Mouse (Mus musculus): ENCODE results near the gene Akt3. TPM values are rescaled to one million over a fixed set of nuclear protein-coding genes. Genes with fewer than 3 reads are reported as not detected.

Akt3 gene
- polyA plus RNA-seq, 1 experiment, result 1.0 TPM

- whole genome bisulfite sequencing, result 77% methylated on average over 2 of the region's 2 CpGs
- TF ChIP-seq POLR2A (IDR thresholded peaks at IDR 0.05; ENCODE audit: low read depth, low read length) (no peak), CTCF (IDR thresholded peaks at IDR 0.05; ENCODE audit: extremely low read depth, insufficient read length, insufficient replicate concordance, low read depth, low read length) (no peak)
- Histone ChIP-seq H3K27ac (ENCODE audit: insufficient read depth, low read depth, low read length) (no peak overlapping the region), H3K27me3 (ENCODE audit: control insufficient read depth, insufficient read depth, low read length) (no peaks in the 10 kb centered on the region), H3K36me3 (ENCODE audit: control insufficient read depth, insufficient read depth, low read length) (0 out of 2 replicates have a peak, but pooled peaks cover 1% of the 10 kb centered on the region), H3K4me3 (ENCODE audit: low read depth, low read length) (no peak overlapping the region), H3K4me1 (ENCODE audit: control insufficient read depth, insufficient read depth, insufficient read length, low read length) (no peaks in the 10 kb centered on the region)
These were observed 196.2 kb downstream of the Akt3 start for GRCm38 (mm10) chr1:177061761-177062160.

DNA sequence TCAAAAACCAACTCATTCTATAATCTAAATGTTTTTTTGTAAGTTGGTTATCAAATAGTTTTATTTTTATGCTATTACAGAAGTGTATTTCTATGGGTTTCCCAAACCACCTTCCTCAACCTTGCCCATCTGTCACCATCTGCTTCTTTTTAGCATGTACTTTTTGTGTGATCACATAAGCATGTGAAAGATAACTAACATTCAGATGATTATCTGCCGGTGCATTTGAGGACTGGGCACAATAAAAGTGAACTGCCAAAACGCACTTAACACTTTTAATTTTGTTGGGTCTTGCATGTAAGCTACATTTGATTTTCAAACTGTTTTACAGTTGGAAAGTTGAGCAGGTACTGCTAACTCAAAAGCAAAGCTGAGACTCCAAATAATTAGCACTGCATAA is 203.1 kb downstream of the Akt3 start:
- WGBS, result 80% methylated on average over 2 of the region's 2 CpGs
- 0 out of 2 replicates have a peak, but pooled peaks cover 1% of the 10 kb centered on the region for H3K36me3 ChIP-seq (ENCODE audit: control insufficient read depth, insufficient read depth, low read length)

GRCm38 (mm10) chr1:177051366-177051963 is 206.5 kb downstream of the Akt3 start:
- H3K4me3 ChIP-seq (ENCODE audit: low read depth, low read length), result no peak overlapping the region
- TF ChIP-seq CTCF (IDR thresholded peaks at IDR 0.05; ENCODE audit: extremely low read depth, insufficient read length, insufficient replicate concordance, low read depth, low read length) (no peak), POLR2A (IDR thresholded peaks at IDR 0.05; ENCODE audit: low read depth, low read length) (no peak)
- H3K27ac ChIP-seq (ENCODE audit: insufficient read depth, low read depth, low read length), result no peak overlapping the region
- no peaks in the 10 kb centered on the region for H3K36me3 ChIP-seq (ENCODE audit: control insufficient read depth, insufficient read depth, low read length)
- H3K27me3 ChIP-seq (ENCODE audit: control insufficient read depth, insufficient read depth, low read length), result no peaks in the 10 kb centered on the region
- 84% methylated on average over 11 of the region's 11 CpGs for WGBS
- H3K4me1 ChIP-seq (ENCODE audit: control insufficient read depth, insufficient read depth, insufficient read length, low read length), result no peaks in the 10 kb centered on the region

More for the DNA sequence above, 203.1 kb downstream of the Akt3 start:
- no peak overlapping the region for H3K27ac ChIP-seq (ENCODE audit: insufficient read depth, low read depth, low read length)
- H3K4me1 ChIP-seq (ENCODE audit: control insufficient read depth, insufficient read depth, insufficient read length, low read length), result no peaks in the 10 kb centered on the region
- H3K27me3 ChIP-seq (ENCODE audit: control insufficient read depth, insufficient read depth, low read length), result no peaks in the 10 kb centered on the region
- TF ChIP-seq POLR2A (IDR thresholded peaks at IDR 0.05; ENCODE audit: low read depth, low read length) (no peak), CTCF (IDR thresholded peaks at IDR 0.05; ENCODE audit: extremely low read depth, insufficient read length, insufficient replicate concordance, low read depth, low read length) (no peak)
- H3K4me3 ChIP-seq (ENCODE audit: low read depth, low read length), result no peak overlapping the region

- Histone ChIP-seq H3K27ac (ENCODE audit: insufficient read depth, low read depth, low read length) (no peak overlapping the region), H3K27me3 (ENCODE audit: control insufficient read depth, insufficient read depth, low read length) (no peaks in the 10 kb centered on the region), H3K4me1 (ENCODE audit: control insufficient read depth, insufficient read depth, insufficient read length, low read length) (no peaks in the 10 kb centered on the region), H3K4me3 (ENCODE audit: low read depth, low read length) (no peak overlapping the region), H3K36me3 (ENCODE audit: control insufficient read depth, insufficient read depth, low read length) (no peaks in the 10 kb centered on the region)
- no peak for TF ChIP-seq CTCF (IDR thresholded peaks at IDR 0.05; ENCODE audit: extremely low read depth, insufficient read length, insufficient replicate concordance, low read depth, low read length)
- TF ChIP-seq POLR2A (IDR thresholded peaks at IDR 0.05; ENCODE audit: low read depth, low read length), result no peak
- WGBS, result 83% methylated on average over 2 of the region's 2 CpGs
These were observed 209.2 kb downstream of the Akt3 start for GRCm38 (mm10) chr1:177048773-177049172.

- no peak overlapping the region for H3K4me3 ChIP-seq (ENCODE audit: low read depth, low read length)
- H3K27me3 ChIP-seq (ENCODE audit: control insufficient read depth, insufficient read depth, low read length), result no peaks in the 10 kb centered on the region
- H3K4me1 ChIP-seq (ENCODE audit: control insufficient read depth, insufficient read depth, insufficient read length, low read length), result no peaks in the 10 kb centered on the region
- TF ChIP-seq CTCF (IDR thresholded peaks at IDR 0.05; ENCODE audit: extremely low read depth, insufficient read length, insufficient replicate concordance, low read depth, low read length), result no peak
- no peak for TF ChIP-seq POLR2A (IDR thresholded peaks at IDR 0.05; ENCODE audit: low read depth, low read length)
- no peaks in the 10 kb centered on the region for H3K36me3 ChIP-seq (ENCODE audit: control insufficient read depth, insufficient read depth, low read length)
- WGBS, result 74% methylated on average over 2 of the region's 2 CpGs
- no peak overlapping the region for H3K27ac ChIP-seq (ENCODE audit: insufficient read depth, low read depth, low read length)
These were observed 211.0 kb downstream of the Akt3 start for GRCm38 (mm10) chr1:177046963-177047362.

GRCm38 (mm10) chr1:177045885-177046284 is 212.1 kb downstream of the Akt3 start:
- Histone ChIP-seq H3K4me3 (ENCODE audit: low read depth, low read length) (no peak overlapping the region), H3K27ac (ENCODE audit: insufficient read depth, low read depth, low read length) (no peak overlapping the region), H3K27me3 (ENCODE audit: control insufficient read depth, insufficient read depth, low read length) (no peaks in the 10 kb centered on the region), H3K36me3 (ENCODE audit: control insufficient read depth, insufficient read depth, low read length) (no peaks in the 10 kb centered on the region), H3K4me1 (ENCODE audit: control insufficient read depth, insufficient read depth, insufficient read length, low read length) (no peaks in the 10 kb centered on the region)
- TF ChIP-seq CTCF (IDR thresholded peaks at IDR 0.05; ENCODE audit: extremely low read depth, insufficient read length, insufficient replicate concordance, low read depth, low read length) (no peak), POLR2A (IDR thresholded peaks at IDR 0.05; ENCODE audit: low read depth, low read length) (no peak)

DNA sequence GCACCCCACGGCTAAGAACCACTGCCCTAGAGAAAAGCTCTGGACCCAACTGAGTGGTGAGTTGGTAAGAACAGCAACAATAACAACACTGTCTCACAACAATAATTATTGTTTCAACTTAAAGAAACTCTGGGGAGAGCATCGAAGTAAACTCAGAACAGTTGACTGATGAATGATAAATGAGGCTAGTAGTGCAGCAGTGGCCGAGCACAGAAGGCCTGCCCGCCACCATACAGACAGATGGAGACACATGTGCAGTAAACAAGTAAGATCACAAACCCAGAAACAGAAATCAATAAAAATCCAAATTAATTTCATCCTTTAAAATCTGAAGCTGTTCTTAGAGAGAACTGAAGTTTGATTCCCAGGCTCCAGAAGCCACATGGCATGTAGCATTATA is 217.9 kb downstream of the Akt3 start:
- TF ChIP-seq CTCF (IDR thresholded peaks at IDR 0.05; ENCODE audit: extremely low read depth, insufficient read length, insufficient replicate concordance, low read depth, low read length) (no peak), POLR2A (IDR thresholded peaks at IDR 0.05; ENCODE audit: low read depth, low read length) (no peak)
- 52% methylated on average over 4 of the region's 4 CpGs for WGBS
- no peaks in the 10 kb centered on the region for H3K27me3 ChIP-seq (ENCODE audit: control insufficient read depth, insufficient read depth, low read length)
- no peak overlapping the region for H3K27ac ChIP-seq (ENCODE audit: insufficient read depth, low read depth, low read length)
- no peaks in the 10 kb centered on the region for H3K36me3 ChIP-seq (ENCODE audit: control insufficient read depth, insufficient read depth, low read length)
- H3K4me1 ChIP-seq (ENCODE audit: control insufficient read depth, insufficient read depth, insufficient read length, low read length), result no peaks in the 10 kb centered on the region
- H3K4me3 ChIP-seq (ENCODE audit: low read depth, low read length), result no peak overlapping the region
